Mouse (Mus musculus) midbrain, embryonic 10.5 days (tissue): ENCODE measurements at regions not wholly inside any gene's neighbourhood (a gene's known extent, or its start where the extent isn't known, plus 50 kb on each side); places are given as distances from the start of the nearest gene placed in this dataset.
"Not testable (repeated sequence)": the region's sequence is repeated elsewhere in the genome, so short reads cannot be mapped to it uniquely, and the experiment has no call there.

Source experiments
- DNase-seq: peaks from one replicate; pipeline ENCODE4 v3.0.0-alpha.2; 2017; ENCODE audit warnings: low spot score
- H3K27ac ChIP-seq: fragments of 300-500 bp; sonication (generic); replicated peaks from 2 replicates; pipeline ENCODE4 v1.5.1; 2016; ENCODE audit warnings: mild to moderate bottlenecking
- H3K27me3 ChIP-seq: fragments of 300-500 bp; sonication (generic); 2 replicates; pipeline ENCODE4 v1.6.1; 2016; ENCODE audit warnings: low read depth, mild to moderate bottlenecking; ENCODE audit not compliant: poor library complexity, severe bottlenecking
- H3K36me3 ChIP-seq: fragments of 300-500 bp; sonication (generic); 2 replicates; pipeline ENCODE4 v1.6.1; 2016; ENCODE audit warnings: mild to moderate bottlenecking, moderate library complexity
- H3K4me1 ChIP-seq: fragments of 300-500 bp; sonication (generic); 2 replicates; pipeline ENCODE4 v1.6.1; 2016
- H3K4me3 ChIP-seq: fragments of 300-500 bp; sonication (generic); 2 replicates; pipeline ENCODE4 v1.5.1; 2016; ENCODE audit warnings: mild to moderate bottlenecking, moderate library complexity
- H3K9me3 ChIP-seq: fragments of 300-500 bp; sonication (generic); replicated peaks from 2 replicates; pipeline ENCODE4 v1.6.1; 2016; ENCODE audit warnings: mild to moderate bottlenecking
- WGBS: fragments of 180-500 bp; shearing (Covaris S2); methylation state at CpG from one replicate; pipeline ENCODE4 v1.1.7; 2016; 5-methylcytosine and 5-hydroxymethylcytosine counted together

- H3K4me3 ChIP-seq, result peak overlapping the region; percentile 34
- H3K36me3 ChIP-seq, H3K9me3 ChIP-seq, H3K27me3 ChIP-seq: not testable (repeated sequence)
- peak; percentile 65 for DNase-seq
- 0% methylated on average over 1 of the region's 2 CpGs for WGBS
- peaks cover 45% of the 10 kb centered on the region for H3K4me1 ChIP-seq
- peak overlapping the region; percentile 92 for H3K27ac ChIP-seq
Observed at GRCm38 (mm10) chrX:103532620-103533199, 97.7 kb upstream of the Zcchc13 start.

- Histone ChIP-seq H3K27ac (peak overlapping the region; percentile 92), H3K4me3 (peak overlapping the region; percentile 34), H3K36me3 (no peaks in the 10 kb centered on the region), H3K4me1 (peaks cover 45% of the 10 kb centered on the region), H3K27me3 (no peaks in the 10 kb centered on the region), H3K9me3 (no peaks in the 10 kb centered on the region)
- WGBS, result 3% methylated on average over 11 of the region's 11 CpGs
- peak; percentile 75 for DNase-seq
Observed at GRCm38 (mm10) chrX:103533306-103533705, 97.1 kb upstream of the Zcchc13 start.

GRCm38 (mm10) chrX:103533831-103534230 lies 96.6 kb upstream of the Zcchc13 start:
- Histone ChIP-seq H3K27ac (peak overlapping the region; percentile 92), H3K9me3 (no peaks in the 10 kb centered on the region), H3K36me3 (no peaks in the 10 kb centered on the region), H3K27me3 (no peaks in the 10 kb centered on the region), H3K4me1 (peaks cover 45% of the 10 kb centered on the region), H3K4me3 (no peak overlapping the region)
- 8% methylated on average over 1 of the region's 1 CpGs for WGBS
- no peak for DNase-seq

- 88% methylated on average over 5 of the region's 5 CpGs for whole genome bisulfite sequencing
- H3K4me3 ChIP-seq, result no peak overlapping the region
- no peak for DNase-seq
- peaks cover 5% of the 10 kb centered on the region; the same call in 1 of the 2 replicates for H3K4me1 ChIP-seq
- H3K36me3 ChIP-seq, result no peaks in the 10 kb centered on the region
- no peaks in the 10 kb centered on the region for H3K9me3 ChIP-seq
- H3K27me3 ChIP-seq, result no peaks in the 10 kb centered on the region
- H3K27ac ChIP-seq, result no peak overlapping the region
Observed at GRCm38 (mm10) chrX:103546490-103547202, 83.7 kb upstream of the Zcchc13 start.

- no peaks in the 10 kb centered on the region for H3K36me3 ChIP-seq
- no peak overlapping the region for H3K4me3 ChIP-seq
- WGBS, result 94% methylated on average over 14 of the region's 14 CpGs
- no peaks in the 10 kb centered on the region for H3K27me3 ChIP-seq
- peaks cover 20% of the 10 kb centered on the region for H3K4me1 ChIP-seq
- H3K9me3 ChIP-seq, result no peaks in the 10 kb centered on the region
- no peak overlapping the region for H3K27ac ChIP-seq
- DNase-seq, result no peak
Observed at GRCm38 (mm10) chrX:103551304-103551703, 79.1 kb upstream of the Zcchc13 start.

GRCm38 (mm10) chrX:103553196-103553595 lies 77.2 kb upstream of the Zcchc13 start:
- no peak overlapping the region for H3K4me3 ChIP-seq
- no peaks in the 10 kb centered on the region for H3K9me3 ChIP-seq
- 94% methylated on average over 3 of the region's 3 CpGs for WGBS
- peaks cover 33% of the 10 kb centered on the region for H3K4me1 ChIP-seq
- DNase-seq, result no peak
- no peak overlapping the region for H3K27ac ChIP-seq
- no peaks in the 10 kb centered on the region for H3K27me3 ChIP-seq
- H3K36me3 ChIP-seq, result no peaks in the 10 kb centered on the region

- Histone ChIP-seq H3K27me3 (no peaks in the 10 kb centered on the region), H3K36me3 (no peaks in the 10 kb centered on the region), H3K9me3 (no peaks in the 10 kb centered on the region), H3K4me1 (peaks cover 33% of the 10 kb centered on the region), H3K27ac (peak overlapping the region; percentile 85; the same call in 1 of the 2 replicates), H3K4me3 (no peak overlapping the region)
- 86% methylated on average over 3 of the region's 3 CpGs for WGBS
- DNase-seq, result no peak
Observed at GRCm38 (mm10) chrX:103553605-103554004, 76.8 kb upstream of the Zcchc13 start.

- H3K27ac ChIP-seq, result peak overlapping the region; percentile 89
- H3K4me1 ChIP-seq, result peaks cover 33% of the 10 kb centered on the region
- not testable (repeated sequence) for H3K36me3 ChIP-seq, H3K4me3 ChIP-seq, H3K27me3 ChIP-seq, H3K9me3 ChIP-seq
- DNase-seq, result peak; percentile 55
- WGBS, result 14% methylated on average over 4 of the region's 5 CpGs
Observed at GRCm38 (mm10) chrX:103555041-103555986, 75.1 kb upstream of the Zcchc13 start.

- peak overlapping the region; percentile 89 for H3K27ac ChIP-seq
- H3K4me3 ChIP-seq, result 0 out of 2 replicates have a peak overlapping the region, but pooled peaks have one; percentile 4
- DNase-seq, result peak; percentile 23
- H3K36me3 ChIP-seq, result no peaks in the 10 kb centered on the region
- no peaks in the 10 kb centered on the region for H3K27me3 ChIP-seq
- H3K4me1 ChIP-seq, result peaks cover 33% of the 10 kb centered on the region
- H3K9me3 ChIP-seq, result no peaks in the 10 kb centered on the region
- WGBS, result 34% methylated on average over 4 of the region's 4 CpGs
Observed at GRCm38 (mm10) chrX:103556046-103556445, 74.3 kb upstream of the Zcchc13 start.

- DNase-seq, result no peak
- Histone ChIP-seq H3K9me3 (no peaks in the 10 kb centered on the region), H3K36me3 (peaks cover 3% of the 10 kb centered on the region), H3K4me1 (peaks cover 33% of the 10 kb centered on the region), H3K4me3 (no peak overlapping the region), H3K27me3 (no peaks in the 10 kb centered on the region), H3K27ac (peak overlapping the region; percentile 89)
- WGBS, result 37% methylated on average over 7 of the region's 7 CpGs
Observed at GRCm38 (mm10) chrX:103556681-103557490, 73.5 kb upstream of the Zcchc13 start.

- no peak for DNase-seq
- WGBS, result 87% methylated on average over 4 of the region's 4 CpGs
- Histone ChIP-seq H3K27ac (peak overlapping the region; percentile 89), H3K9me3 (0 out of 2 replicates have a peak, but pooled peaks cover 3% of the 10 kb centered on the region), H3K36me3 (peaks cover 9% of the 10 kb centered on the region), H3K4me1 (peaks cover 33% of the 10 kb centered on the region), H3K27me3 (no peaks in the 10 kb centered on the region), H3K4me3 (no peak overlapping the region)
Observed at GRCm38 (mm10) chrX:103557496-103557895, 72.9 kb upstream of the Zcchc13 start.
